Mouse (Mus musculus): Measurements from ENCODE around the gene Gm10959. TPM values are rescaled to one million over a fixed set of nuclear protein-coding genes. Genes with fewer than 3 reads are reported as not detected.
"Not testable (repeated sequence)": the region's sequence is repeated elsewhere in the genome, so short reads cannot be mapped to it uniquely, and the experiment has no call there.

Gm10959 gene
- polyA plus RNA-seq, 2 experiments: not detected

DNA sequence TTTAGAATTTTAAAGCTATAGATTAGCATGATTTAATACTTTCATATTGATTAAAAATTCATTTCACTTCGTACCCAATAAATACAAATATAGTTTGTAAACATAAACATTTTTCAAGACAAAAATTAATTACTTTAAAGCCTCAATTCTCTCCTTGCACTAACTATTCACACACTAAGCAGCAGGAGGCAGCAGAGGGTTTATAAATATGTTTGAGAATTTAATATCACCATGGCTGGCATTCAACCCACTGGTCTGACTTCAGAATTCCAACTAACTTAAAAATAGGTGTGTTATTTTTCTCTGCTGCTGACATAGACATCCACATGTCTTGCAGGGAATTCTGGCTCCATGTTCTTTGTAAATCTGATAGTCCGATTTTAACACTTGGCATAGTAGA lies 20.1 kb upstream of the Gm10959 start:
- WGBS: 72% methylated on average over 2 of the region's 2 CpGs
- Histone ChIP-seq H3K4me2 (replicated peaks; ENCODE audit: low read depth, low read length, severe bottlenecking) (no peak overlapping the region), H3K4me3 (replicated peaks; ENCODE audit: low read length) (no peak overlapping the region), H3K27ac (replicated peaks; ENCODE audit: low read depth, low read length) (no peak overlapping the region), H3K27me3 (ENCODE audit: control insufficient read depth, insufficient read depth, low read length) (no peaks in the 10 kb centered on the region), H3K9me3 (ENCODE audit: control insufficient read depth, low read length) (no peaks in the 10 kb centered on the region), H3K4me1 (ENCODE audit: control insufficient read depth, insufficient read depth, low read length) (no peaks in the 10 kb centered on the region), H3K9ac (ENCODE audit: low read depth, low read length, severe bottlenecking) (no peak overlapping the region), H3K36me3 (ENCODE audit: control insufficient read depth, insufficient read depth, low read length) (0 out of 2 replicates have a peak, but pooled peaks cover 3% of the 10 kb centered on the region)
- peak; percentile 78 for DNase-seq (ENCODE audit: low spot score)
- no peak for TF ChIP-seq POLR2A (IDR thresholded peaks at IDR 0.05; ENCODE audit: borderline replicate concordance, extremely low read depth, insufficient read depth, insufficient read length)
- ATAC-seq (ENCODE audit: low FRiP score, low read depth): no peak

- H3K4me3 ChIP-seq (replicated peaks; ENCODE audit: low read length); H3K36me3 ChIP-seq (ENCODE audit: control insufficient read depth, insufficient read depth, low read length); H3K4me1 ChIP-seq (ENCODE audit: control insufficient read depth, insufficient read depth, low read length); H3K9ac ChIP-seq (ENCODE audit: low read depth, low read length, severe bottlenecking); H3K9me3 ChIP-seq (ENCODE audit: control insufficient read depth, low read length); DNase-seq (ENCODE audit: low spot score); H3K27me3 ChIP-seq (ENCODE audit: control insufficient read depth, insufficient read depth, low read length); ATAC-seq (ENCODE audit: low FRiP score, low read depth); H3K4me2 ChIP-seq (replicated peaks; ENCODE audit: low read depth, low read length, severe bottlenecking); H3K27ac ChIP-seq (replicated peaks; ENCODE audit: low read depth, low read length): not testable (repeated sequence)
- 81% methylated on average over 13 of the region's 13 CpGs for WGBS
Observed at GRCm38 (mm10) chr3:122937176-122937575, 18.0 kb upstream of the Gm10959 start.

DNA sequence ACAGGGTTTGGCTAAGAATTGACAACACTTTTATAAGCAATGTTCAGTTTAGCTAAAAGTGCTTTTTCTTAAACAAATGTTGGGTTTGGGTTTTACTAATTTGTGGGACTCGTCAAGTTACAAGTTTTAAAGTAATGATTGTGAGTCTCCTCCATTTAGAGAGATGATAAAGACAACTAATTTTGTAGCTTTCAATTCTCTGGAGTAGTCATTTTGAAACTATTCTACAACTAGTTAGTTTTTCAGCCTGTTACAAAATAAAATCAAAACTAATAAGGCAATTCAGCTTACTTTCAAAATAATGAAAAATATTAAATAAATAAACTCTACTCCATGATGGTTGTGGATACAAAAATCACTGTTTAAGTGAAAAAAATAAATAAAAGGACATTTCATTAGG lies 13.3 kb upstream of the Gm10959 start:
- no peaks in the 10 kb centered on the region for H3K4me1 ChIP-seq (ENCODE audit: control insufficient read depth, insufficient read depth, low read length)
- no peak overlapping the region for H3K9ac ChIP-seq (ENCODE audit: low read depth, low read length, severe bottlenecking)
- H3K4me3 ChIP-seq (replicated peaks; ENCODE audit: low read length): no peak overlapping the region
- H3K9me3 ChIP-seq (ENCODE audit: control insufficient read depth, low read length): no peaks in the 10 kb centered on the region
- no peak overlapping the region for H3K4me2 ChIP-seq (replicated peaks; ENCODE audit: low read depth, low read length, severe bottlenecking)
- ATAC-seq (ENCODE audit: low FRiP score, low read depth) (no peak), DNase-seq (ENCODE audit: low spot score) (no peak)
- peaks cover 13% of the 10 kb centered on the region; the same call in 1 of the 2 replicates for H3K36me3 ChIP-seq (ENCODE audit: control insufficient read depth, insufficient read depth, low read length)
- H3K27me3 ChIP-seq (ENCODE audit: control insufficient read depth, insufficient read depth, low read length): no peaks in the 10 kb centered on the region
- 90% methylated on average over 1 of the region's 1 CpGs for WGBS
- H3K27ac ChIP-seq (replicated peaks; ENCODE audit: low read depth, low read length): no peak overlapping the region
- TF ChIP-seq POLR2A (IDR thresholded peaks at IDR 0.05; ENCODE audit: borderline replicate concordance, extremely low read depth, insufficient read depth, insufficient read length): no peak

GRCm38 (mm10) chr3:122929723-122930122 lies 10.6 kb upstream of the Gm10959 start:
- ATAC-seq (ENCODE audit: low FRiP score, low read depth) (no peak), DNase-seq (ENCODE audit: low spot score) (no peak)
- Histone ChIP-seq H3K4me3 (replicated peaks; ENCODE audit: low read length) (no peak overlapping the region), H3K27ac (replicated peaks; ENCODE audit: low read depth, low read length) (no peak overlapping the region), H3K36me3 (ENCODE audit: control insufficient read depth, insufficient read depth, low read length) (peaks cover 24% of the 10 kb centered on the region), H3K4me2 (replicated peaks; ENCODE audit: low read depth, low read length, severe bottlenecking) (no peak overlapping the region), H3K9me3 (ENCODE audit: control insufficient read depth, low read length) (no peaks in the 10 kb centered on the region), H3K9ac (ENCODE audit: low read depth, low read length, severe bottlenecking) (no peak overlapping the region), H3K27me3 (ENCODE audit: control insufficient read depth, insufficient read depth, low read length) (no peaks in the 10 kb centered on the region), H3K4me1 (ENCODE audit: control insufficient read depth, insufficient read depth, low read length) (0 out of 2 replicates have a peak, but pooled peaks cover 6% of the 10 kb centered on the region)
- TF ChIP-seq POLR2A (IDR thresholded peaks at IDR 0.05; ENCODE audit: borderline replicate concordance, extremely low read depth, insufficient read depth, insufficient read length): no peak
- 90% methylated on average over 6 of the region's 6 CpGs for WGBS

- H3K36me3 ChIP-seq (ENCODE audit: control insufficient read depth, insufficient read depth, low read length): peaks cover 15% of the 10 kb centered on the region; the same call in 1 of the 2 replicates
- H3K27ac ChIP-seq (replicated peaks; ENCODE audit: low read depth, low read length): peak within 1 kb of the TSS; percentile 80
- H3K4me1 ChIP-seq (ENCODE audit: control insufficient read depth, insufficient read depth, low read length): peaks cover 6% of the 10 kb centered on the region; the same call in 1 of the 2 replicates
- H3K4me2 ChIP-seq (replicated peaks; ENCODE audit: low read depth, low read length, severe bottlenecking): peak within 1 kb of the TSS; percentile 68
- under 1% methylated on average over 62 of the region's 68 CpGs for WGBS
- peak; percentile 95 for DNase-seq (ENCODE audit: low spot score)
- peak within 1 kb of the TSS; percentile 55 for H3K9ac ChIP-seq (ENCODE audit: low read depth, low read length, severe bottlenecking)
- peak within 1 kb of the TSS; percentile 53 for H3K4me3 ChIP-seq (replicated peaks; ENCODE audit: low read length)
- H3K9me3 ChIP-seq (ENCODE audit: control insufficient read depth, low read length): no peaks in the 10 kb centered on the region
- peak; percentile 98 for ATAC-seq (ENCODE audit: low FRiP score, low read depth)
- H3K27me3 ChIP-seq (ENCODE audit: control insufficient read depth, insufficient read depth, low read length): no peaks in the 10 kb centered on the region
- TF ChIP-seq POLR2A (IDR thresholded peaks at IDR 0.05; ENCODE audit: borderline replicate concordance, extremely low read depth, insufficient read depth, insufficient read length): peak; percentile 68; the same call in 1 of the 2 replicates
Observed at GRCm38 (mm10) chr3:122924009-122924914, 5.1 kb upstream of the Gm10959 start, which contains the start of gene 1810037I17Rik. Gene 1810037I17Rik, plus strand, starts transcription at chr3:122924203.

Measured in limb, embryonic 14.5 days (tissue).